Mouse (Mus musculus) spleen, adult 12 weeks (tissue): Measurements from ENCODE around the gene Dkk3.
"Not testable (repeated sequence)": the region's sequence is repeated elsewhere in the genome, so short reads cannot be mapped to it uniquely, and the experiment has no call there.

Source experiments
- DNase-seq: peaks from one replicate; pipeline ENCODE4 v3.0.0; 2022; ENCODE audit warnings: low spot score

Dkk3 gene

DNA sequence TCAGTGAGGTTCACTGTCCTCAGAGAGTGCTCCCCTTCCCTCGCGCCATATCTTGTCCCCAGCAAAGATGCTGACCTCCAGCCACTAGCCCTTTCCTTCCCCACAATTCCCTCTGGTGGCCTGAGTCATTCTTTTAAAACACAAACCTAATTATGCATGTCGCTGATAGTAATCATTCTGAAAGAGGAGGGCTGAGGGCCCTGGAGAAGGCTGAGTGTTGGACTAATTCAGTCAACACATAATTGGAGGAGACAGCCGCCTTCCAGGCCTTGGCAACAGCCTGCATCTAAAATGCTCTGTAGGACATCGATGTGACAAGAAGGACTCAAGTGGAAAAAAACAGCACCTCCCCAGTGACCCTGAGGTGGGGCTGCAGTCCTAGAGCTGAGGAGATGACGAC, 29.0 kb downstream of the Dkk3 start:
- DNase-seq, result no peak

DNA sequence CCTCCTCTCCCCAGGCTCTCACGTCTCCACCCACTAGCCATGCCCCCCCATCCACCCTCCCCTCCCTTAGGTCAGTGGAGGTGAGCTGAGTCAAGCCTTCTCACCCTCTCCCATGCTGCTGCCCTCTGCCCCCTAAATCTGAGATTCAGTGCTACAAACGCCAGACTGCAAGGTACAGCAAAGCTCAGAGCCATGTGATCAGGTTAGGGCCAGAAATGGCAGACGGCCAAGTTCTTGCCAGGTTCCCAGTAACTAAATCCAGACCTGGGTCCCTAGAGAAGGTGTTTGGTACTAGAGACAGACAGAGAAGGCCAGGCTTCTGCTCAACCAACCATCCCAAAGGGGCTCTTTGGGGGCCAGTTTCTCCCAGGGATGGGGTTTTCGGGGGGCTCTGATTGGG, 30.0 kb downstream of the Dkk3 start:
- no peak for DNase-seq

DNA sequence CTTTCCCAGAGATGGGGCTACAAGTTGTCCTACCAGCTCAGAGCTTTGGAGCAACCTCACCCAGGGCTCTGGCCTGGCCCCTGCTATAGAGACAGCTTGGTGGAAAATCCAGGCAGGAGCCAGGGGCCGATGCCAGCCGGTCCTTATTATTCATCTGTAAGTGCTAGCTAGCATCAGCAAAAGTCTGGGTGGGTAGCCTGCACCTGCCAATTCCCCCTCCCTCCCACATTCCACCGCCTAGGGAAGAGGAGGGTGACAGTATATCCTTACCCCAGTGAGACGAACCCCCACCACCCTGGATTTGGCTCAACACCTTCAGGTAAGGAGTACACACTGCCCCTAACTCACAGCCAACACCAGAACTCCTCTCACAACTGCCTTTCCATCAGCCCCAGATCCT, 30.9 kb downstream of the Dkk3 start:
- DNase-seq, result no peak

DNA sequence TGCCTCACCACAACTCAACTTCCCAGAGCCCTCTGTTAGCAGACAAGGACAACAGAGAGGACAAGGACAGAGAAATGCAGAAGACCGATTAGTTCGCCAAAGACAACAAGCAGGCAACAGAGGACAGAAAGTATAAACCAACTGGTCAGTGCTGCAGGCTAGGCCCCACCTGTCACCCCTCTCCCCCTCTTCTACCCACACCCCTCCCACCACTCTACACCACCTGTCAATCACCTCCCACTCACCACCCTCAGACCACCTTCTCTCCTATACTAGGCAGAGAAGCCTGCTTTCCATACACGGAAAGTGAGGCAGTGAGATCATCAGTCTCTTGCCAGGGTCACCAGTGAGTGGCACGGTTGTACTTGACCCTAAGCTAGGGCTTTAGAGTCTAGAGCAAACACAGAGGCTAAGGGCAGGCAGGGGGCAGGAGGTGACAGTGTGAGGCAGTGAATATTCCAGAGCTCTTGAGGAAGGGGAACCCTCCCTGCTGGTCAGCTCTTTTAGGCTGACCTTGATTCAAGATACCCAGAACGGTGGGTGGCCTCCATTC, 31.7 kb downstream of the Dkk3 start:
- DNase-seq, result no peak

DNA sequence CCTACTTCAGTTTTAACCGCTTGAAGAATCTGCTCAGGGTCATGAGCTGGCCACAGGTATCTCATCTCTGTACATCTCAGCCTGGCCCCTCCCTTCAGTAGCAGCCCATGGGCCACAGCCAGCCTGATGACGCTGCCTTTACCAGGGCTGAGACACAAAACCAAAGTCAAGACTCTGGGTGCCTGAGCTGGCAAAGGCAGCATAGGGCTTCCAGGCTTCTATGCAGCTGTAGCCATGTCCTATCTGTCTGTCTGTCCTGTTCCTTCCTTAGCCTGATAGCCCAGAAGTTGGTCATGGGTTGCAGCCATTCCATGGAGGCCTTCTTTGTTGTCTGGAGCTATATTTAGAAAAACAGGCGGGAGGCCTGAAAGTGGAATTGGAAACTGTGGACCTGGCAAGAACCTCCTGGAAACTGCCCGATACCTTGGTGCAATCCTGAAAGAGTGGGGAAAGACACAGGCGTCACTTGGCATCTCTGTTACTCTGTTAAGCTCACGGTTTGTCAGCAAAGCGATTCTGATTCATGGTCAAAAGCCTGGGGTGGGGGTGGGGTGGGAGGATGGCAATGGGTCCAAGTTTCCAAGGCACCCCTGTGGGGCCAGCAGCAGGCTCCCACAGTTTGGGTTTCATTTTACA, 33.1 kb downstream of the Dkk3 start:
- DNase-seq, result no peak

DNA sequence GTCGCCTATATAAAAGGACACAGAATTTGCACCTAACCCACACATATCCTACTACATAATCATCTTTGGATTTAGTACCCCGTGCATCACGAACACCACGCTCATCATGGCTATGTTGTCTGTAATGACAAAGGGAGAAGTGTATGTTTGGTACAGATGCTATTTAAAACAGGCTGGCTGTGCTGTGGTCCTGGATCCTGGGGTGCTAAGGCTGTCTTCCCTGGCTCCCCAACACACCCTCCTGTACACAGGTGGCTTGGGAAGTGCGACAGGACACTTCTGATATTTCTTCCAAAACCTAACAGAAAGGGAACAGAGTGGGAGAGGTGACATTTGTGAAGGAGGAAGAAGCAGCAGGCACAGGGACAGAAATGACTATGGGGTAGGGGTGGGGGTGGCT, 35.2 kb downstream of the Dkk3 start:
- no peak for DNase-seq

DNA sequence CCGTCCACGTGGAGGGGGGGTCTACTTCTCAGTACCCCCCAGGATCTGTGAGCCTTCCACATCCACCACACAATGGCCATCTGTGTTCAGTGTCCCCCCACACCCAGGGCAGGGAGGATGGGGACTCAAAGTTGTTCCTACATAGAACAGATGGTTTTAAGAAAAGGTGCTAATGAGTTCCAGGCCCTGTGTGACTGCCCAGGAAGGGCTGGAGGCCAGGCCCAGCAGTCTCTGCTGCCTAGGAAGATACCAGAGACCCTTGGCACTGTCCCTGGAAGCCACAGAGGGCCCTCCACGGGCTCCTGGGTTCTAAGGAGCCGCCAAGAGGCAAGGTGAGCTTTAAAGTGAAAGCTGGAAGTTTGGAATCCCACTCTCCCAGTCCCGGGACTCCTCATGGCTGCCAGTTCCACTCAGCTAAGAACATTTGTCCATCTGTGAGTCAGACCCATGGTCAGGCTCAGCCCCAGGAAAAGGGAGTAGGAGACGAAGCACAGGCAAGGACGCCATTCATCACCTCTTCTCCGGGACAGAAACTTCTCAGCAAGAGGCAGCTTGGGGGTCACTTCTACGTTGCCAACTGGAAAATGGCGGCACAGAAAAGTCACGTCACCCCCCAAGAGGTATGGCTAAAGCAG, 36.9 kb downstream of the Dkk3 start:
- no peak for DNase-seq

DNA sequence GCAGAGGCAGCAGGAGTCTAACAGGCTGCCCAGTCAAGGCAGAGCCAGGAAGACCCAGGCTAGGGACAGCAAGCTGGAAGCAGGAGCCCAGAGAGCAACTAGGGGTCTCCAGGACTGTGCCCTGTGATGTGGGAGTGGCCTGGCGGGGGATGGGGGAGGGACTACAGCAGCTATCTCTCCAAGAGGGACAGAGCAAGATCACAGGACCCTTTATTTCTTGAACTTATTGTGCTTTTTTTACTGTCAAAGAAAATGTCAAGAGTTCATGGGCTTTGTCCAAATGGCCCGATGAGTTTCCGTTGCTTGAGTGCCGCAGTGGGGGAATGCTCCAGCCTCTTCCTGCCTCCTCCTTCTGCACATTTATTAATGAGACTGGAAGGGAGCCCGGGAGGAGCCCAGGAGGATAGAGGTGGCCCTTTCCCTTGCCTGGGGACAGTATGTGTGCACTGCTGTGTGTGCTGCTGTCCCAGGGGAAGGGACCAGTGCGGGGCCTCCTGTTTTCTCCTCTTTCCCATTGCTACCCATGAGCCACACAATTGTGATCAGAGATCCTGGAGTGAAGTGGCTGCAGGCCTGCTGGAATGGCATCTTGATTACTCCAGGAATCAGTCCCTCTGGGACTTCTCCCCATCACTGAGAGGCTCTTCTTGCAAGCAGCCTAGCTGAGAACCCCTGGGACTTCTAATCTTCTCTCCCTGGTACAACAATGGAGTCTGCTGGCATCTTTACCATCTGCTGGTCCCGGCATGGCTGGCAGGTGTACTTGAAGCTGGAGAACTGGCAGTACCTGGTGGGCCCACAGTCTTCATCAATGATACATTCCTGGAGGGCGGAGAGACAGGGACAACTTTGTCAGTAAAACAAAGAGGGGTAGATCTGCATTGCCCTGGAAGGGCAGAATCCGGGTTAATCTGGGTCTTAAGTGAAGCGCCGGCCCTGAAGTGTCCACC, 37.7 kb downstream of the Dkk3 start:
- no peak for DNase-seq

DNA sequence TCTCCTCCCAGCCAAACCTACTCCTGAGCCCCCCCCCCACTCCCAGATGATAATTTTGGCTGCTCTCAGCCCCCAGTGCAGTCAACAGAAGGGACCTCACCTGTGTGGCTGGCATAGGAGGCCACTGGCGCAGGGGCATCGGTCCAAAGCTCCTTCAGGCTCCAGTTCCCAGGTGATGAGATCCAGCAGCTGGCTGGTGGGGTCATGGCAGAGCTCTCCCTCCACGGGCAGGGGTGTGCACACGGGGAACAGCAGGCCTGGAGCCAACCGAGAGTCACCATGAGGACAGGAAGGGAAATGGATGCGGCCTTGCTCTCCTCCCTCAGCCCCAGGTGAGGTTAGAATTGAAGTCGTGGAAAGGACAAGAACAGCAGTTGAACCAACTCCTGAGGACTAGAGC, 39.6 kb downstream of the Dkk3 start:
- no peak for DNase-seq

DNA sequence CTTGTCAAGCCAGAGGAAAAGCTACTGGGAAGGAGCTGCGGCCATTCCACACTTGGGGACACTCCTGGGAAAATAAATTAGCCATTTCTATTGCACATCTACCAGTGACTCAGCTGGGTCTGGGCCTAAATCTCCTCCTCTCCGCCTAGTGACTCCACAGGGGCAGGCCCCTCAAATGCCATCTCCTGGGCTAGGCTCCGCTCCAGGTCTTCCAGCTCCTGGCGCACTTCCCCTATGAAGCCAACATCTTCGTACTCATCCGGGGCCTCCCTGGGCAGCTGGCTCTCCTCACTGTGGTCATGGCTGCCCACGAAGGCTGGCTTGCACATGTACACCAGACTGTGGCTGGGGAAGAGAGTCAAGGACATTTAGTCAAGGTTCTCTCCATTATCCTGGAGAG, 40.8 kb downstream of the Dkk3 start:
- DNase-seq, result no peak

DNA sequence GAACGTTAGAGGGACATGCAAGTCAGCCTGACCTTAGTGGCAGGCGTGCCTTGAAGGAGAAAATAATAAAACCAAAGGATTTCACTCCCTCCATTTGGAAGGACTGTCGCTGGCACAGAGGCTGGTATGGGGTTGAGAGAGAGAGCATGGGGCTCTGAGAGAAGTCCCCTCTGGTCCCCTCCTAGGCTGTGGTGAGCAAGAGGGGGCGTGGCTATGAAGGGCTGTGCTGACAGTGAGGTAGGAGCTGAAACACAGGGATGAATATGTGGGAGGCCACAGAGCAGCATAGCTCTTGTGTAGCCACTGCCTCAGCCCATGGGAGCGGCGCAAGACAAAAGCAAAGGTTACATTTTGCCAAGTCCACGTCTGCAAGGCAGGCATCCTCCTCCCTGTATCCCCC, 41.4 kb downstream of the Dkk3 start:
- no peak for DNase-seq

DNA sequence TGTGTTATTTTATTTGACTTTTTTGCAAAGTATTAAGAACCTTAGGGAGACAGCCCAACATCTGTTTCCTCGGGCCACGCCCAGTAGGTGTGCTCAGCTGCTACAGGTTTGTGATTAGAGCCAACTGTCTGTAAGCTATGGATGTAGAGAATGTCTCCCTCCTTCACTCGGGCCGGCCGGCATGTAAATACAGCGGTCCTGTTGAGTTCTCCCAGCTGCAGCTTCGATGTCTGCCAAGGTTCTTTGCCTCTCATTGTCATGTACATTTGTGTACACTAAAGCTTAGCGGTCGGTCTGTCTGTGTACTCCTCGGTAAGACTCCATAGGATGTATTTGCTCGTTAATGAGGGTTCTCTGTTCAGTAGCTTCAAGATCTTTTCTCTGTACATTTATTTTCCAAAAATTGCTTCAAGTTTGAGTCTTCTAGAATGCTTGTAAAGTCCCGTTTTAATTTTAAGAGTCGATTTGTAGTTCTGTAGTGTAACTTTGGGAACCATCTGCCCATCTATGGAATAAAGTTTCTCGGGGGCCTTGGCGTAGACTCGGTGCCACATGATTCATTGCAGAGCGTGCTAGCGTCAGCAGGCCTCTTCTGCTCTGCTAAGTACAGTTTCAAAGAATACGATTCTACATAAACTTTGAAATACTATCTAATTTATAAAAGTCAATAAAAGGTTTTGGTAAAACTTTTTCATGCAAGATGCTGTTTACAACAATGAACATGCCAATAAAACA, 48.1 kb downstream of the Dkk3 start:
- DNase-seq, result no peak

DNA sequence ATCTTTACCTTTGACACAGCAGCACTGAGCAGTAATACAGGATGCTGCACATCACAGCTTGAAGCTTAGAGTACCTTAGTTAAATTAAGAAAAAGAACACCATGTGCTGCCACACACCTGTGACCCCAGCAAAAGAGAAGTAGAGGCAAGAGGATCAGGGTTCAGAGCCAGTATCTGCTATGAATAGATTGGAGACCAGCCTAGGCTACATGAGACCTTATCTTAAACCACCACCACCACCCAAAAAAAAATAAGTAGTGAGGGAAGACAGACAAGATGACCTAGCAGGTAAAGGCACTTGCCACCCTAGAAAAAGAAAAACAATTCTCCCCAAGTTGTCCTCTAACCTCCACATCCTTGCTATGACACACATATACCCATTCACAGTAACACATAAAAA, 50.1 kb downstream of the Dkk3 start:
- DNase-seq, result no peak

DNA sequence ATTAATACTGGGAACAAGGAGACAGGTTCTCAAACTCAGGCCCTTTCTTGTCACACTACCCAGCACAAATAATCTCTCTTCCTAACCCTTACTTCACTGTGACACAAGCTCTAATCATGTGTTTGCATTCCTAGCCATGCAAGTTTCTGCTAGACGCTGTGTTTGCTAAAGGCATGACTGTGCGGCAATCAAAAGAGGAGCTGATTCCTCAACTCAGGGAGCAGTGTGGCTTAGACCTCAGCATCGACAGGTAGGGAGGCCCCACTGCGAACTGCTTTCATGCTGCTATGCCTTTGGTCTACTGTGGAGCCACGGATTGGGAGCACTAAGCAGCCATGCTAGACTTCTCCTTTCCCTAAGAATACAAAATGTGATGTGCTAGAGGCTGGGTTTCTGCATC, 55.0 kb downstream of the Dkk3 start:
- DNase-seq, result no peak

DNA sequence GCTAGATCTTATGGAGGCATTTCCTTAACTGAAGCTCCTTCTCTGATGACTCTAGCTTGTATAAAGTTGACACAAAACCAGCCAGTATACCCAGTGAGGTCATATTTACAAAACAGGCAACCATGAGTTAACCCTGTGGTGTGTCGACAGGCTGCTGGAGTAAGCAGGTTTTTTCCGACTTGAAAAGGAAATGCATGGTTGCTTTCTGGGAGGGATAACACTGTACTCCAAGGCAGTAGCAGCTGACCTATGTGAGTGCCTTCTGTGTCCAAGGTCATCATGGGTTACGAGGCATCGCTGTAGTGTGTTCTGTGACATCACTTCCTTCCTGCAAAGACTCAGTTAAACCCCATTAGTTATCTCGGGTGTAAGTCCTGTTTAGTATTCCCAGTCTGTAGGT, 55.9 kb downstream of the Dkk3 start:
- DNase-seq, result no peak

DNA sequence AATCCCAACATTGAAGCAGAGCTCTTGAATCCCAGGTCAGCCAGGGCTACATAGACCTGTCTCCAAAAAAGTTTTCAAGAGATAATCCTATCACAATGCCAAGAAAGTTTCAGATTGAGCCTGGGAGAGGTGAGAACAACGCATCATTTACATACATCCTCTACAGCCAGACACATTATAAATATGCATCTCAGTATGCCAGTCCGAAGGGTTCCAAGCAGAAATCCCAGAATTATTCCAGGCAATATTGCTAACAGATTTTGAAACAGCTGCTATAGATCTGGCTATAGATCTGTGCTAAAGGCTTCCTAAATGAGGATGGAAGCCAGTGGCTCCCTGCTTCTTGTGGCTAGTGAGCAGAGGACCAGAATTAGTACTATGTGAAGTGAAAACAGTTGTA, 58.0 kb downstream of the Dkk3 start:
- no peak for DNase-seq

DNA sequence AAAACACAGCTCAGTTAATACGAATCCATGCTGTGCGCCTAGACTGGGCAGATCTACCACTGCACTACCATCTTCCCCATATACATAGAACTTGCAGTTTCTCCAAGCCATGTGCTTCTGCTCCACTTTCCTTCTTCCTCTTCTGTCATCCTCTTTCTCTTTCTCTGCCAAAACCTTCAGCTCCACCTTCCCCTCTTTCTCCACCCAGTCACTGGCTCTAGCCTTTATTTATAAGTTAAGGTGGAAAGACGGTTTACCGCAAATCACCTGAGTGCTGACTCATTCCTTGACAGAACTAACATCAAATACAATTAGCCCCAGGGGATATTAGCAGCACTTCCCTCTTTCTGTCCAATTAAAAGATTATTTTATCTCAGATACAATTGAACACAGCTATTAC, 63.9 kb downstream of the Dkk3 start:
- not testable (repeated sequence) for DNase-seq

DNA sequence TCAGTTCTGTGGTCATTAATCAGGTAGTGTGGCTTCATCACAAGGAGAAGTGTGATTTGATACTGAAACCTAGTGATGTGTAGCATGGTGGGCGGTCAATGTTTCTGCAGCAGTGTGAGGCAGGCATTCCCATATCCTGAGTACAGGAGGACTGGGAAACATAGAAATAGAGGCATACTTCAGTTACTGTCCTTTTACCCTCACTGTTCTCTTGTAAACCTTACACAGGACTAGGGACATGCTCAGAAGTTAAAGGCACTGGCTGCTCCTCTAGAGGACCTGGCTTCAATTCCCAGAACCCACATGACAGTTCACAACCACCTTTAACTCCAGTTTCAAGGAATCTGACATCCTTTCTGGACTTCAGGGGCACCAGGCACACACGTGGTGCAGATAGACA, 72.7 kb downstream of the Dkk3 start:
- no peak for DNase-seq

DNA sequence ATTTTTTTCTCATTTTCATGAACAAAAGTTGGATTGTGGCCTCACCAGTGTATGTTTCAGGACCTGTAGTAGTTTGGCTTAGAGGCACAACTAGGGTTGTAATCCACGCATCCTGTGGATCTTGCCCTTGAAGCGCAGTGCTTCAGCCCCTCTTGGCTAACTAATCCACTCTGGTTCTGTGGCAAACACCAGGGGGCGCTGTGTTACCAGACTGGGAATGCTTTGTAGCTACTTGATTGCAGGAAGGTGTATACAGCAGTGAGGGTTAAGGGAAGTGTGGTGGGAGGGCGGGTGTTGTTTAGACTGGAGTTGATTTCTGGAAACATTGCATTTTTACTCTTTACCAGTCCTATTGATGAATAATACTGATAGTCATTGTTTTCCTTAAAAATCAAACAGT, 73.8 kb downstream of the Dkk3 start:
- DNase-seq, result peak; percentile 50

DNA sequence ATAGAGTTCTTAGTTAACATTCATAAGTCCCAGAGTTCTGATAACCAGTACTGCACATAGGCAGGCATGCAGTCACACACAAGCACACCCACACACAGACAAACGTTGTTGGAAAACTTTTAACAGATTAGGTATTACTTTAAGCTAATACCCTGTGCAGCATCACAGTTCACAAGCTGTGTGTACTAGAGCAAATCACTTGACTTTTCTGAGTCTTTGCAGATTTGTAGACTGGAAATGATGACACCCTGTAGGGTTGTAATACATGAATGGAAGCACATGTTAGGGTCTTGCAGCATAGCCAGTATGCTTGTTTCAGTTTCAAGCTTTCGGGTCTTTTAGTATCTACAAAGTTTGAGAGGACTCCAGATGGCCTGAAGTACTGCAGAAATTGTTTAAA, 74.6 kb downstream of the Dkk3 start:
- no peak for DNase-seq

DNA sequence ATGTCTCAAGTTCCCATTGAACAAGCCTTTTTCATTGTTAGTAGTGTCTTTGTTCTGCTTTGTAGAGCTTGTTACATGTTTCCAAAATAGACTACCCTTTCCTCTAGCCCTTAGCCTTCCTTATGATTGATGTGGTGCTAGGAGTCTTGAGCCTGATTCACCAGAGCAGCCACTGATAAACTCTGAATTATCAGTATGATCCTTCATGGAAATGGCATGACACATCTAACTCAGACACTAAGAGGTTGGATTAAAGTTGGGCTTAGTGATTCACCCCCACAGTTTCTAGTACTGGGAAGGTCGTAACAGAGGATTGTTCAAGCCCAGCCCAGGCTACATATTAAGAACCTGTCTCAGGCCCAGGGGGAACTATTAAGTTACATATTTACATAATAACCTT, 76.2 kb downstream of the Dkk3 start:
- DNase-seq, result no peak

DNA sequence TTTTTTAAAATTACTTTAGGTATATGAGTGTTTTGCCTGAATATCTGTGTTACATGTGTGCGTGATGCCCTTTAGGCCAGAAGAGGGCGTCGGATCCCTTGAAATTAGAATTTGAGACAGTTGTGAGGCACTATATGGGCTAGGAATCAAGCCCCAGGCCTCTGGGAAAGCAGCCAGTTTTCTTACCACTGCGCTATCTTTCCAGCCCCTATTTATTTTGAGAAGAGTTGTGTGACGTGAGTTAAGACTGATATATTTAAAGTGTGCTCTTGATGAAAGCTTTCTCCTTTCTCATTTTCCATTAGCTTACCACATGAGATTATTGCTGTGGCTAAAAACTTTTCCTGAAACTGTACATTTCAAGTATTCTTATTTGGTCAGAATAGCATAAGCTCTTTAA, 84.0 kb downstream of the Dkk3 start:
- no peak for DNase-seq
